Comparison of ENCODE assay signal across 24 mouse cellular contexts in the genomic region with DNA sequence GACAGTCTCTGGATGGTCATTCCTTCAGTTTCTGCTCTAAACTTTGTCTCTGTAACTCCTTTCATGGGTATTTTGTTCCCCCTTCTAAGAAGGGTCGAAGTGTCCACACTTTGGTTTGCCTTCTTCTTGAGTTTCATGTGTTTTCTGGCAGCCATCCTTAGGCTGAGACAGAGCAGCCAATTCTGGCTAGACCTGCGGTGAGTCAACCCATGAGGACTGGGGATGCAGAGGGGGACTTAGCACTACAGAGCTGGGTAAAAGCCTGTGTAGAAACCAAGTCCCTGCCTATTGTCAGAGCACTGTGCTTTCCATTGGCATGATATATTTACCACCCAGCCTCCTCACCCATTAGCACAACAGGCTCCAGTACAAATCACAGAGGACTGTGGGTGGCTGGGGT. TPM values are rescaled to one million over a fixed set of nuclear protein-coding genes. Genes with fewer than 3 reads are reported as not detected.
DNase-seq lines count a peak whose midpoint lies in the region; ATAC-seq and TF ChIP-seq lines count a peak whose summit lies in the region.
"Had no signal": no experiment of that assay in that cellular context is flagged by ENCODE, and none has a peak within 500 bp of the region (broad histone marks: within the 10 kb centered on the region; RNA-seq: fewer than 3 reads in every experiment).

No protein-coding gene starts in this region.

- peak; percentile 66; the same call in 1 of the 2 replicates for ATAC-seq in frontal cortex, adult (ENCODE audit: low TSS enrichment)
- ATAC-seq: activated CD4-positive, CD25-positive, alpha-beta regulatory T cell, adult 4 months; forebrain, embryonic 14.5 days; forebrain, embryonic 16.5 days; Patski had no signal

- no peak overlapping the region for H3K4me3 ChIP-seq in layer of hippocampus, adult 2 months
- H3K4me3 ChIP-seq: embryonic facial prominence, embryonic 10.5 days; embryonic facial prominence, embryonic 12.5 days; forebrain, embryonic 10.5 days; forebrain, embryonic 12.5 days had no signal

- H3K27ac ChIP-seq in layer of hippocampus, adult 2 months, result peak overlapping the region; percentile 28; the same call in 1 of the 2 replicates
- H3K27ac ChIP-seq: embryonic facial prominence, embryonic 10.5 days; embryonic facial prominence, embryonic 12.5 days; forebrain, embryonic 10.5 days; forebrain, embryonic 12.5 days had no signal

- no peak for TF ChIP-seq CTCF in layer of hippocampus, adult 2 months (conservative IDR thresholded peaks at IDR 0.05)

- DNase-seq in frontal cortex, postnatal 36 days (ENCODE audit: low spot score in 2 of 2), result no peak
- no peak for DNase-seq in layer of hippocampus, adult 2 months (ENCODE audit: low spot score in 2 of 2)
- no peak for DNase-seq in layer of hippocampus, postnatal 25 days (ENCODE audit: extremely low spot score in 1 of 2, low spot score in 1 of 2)
- DNase-seq in 3T3-L1 (ENCODE audit: low read depth, low spot score), result peak; percentile 44
- peak; percentile 39 for DNase-seq in brain, adult 2 months (ENCODE audit: low read depth, low spot score)
- no peak for DNase-seq in spleen, postnatal 14 days (ENCODE audit: low spot score in 2 of 2)
- no peak for DNase-seq in left cerebral cortex, postnatal 10 days (ENCODE audit: extremely low spot score in 1 of 2, low spot score in 2 of 2)
- DNase-seq: adrenal gland, adult 8-10 months; adrenal gland, postnatal 25 days; cerebellum, adult 11-12 months; cerebellum, adult 2 months; cerebellum, adult 9-10 months; cerebellum, postnatal 10 days; cerebellum, postnatal 25 days had no signal

- intact Hi-C loops in left cerebral cortex, postnatal 10 days (cut with DNase I), result no loop called here

RNA-seq across cellular contexts. Expression of a gene that starts 18.0 kb away (rescaled TPM):
- total RNA-seq in layer of hippocampus, adult 2 months (2021), result 10 to 100 TPM; 81.0 to 87.5 TPM
- total RNA-seq in layer of hippocampus, postnatal 25 days (2021), result 10 to 100 TPM; 66.7 to 79.9 TPM
- total RNA-seq in left cerebral cortex, postnatal 10 days (2021), result 10 to 100 TPM; 66.2 to 78.3 TPM

RNA-seq across cellular contexts. Expression of a gene that starts 41.9 kb away (rescaled TPM):
- total RNA-seq in layer of hippocampus, adult 2 months (2021), result under 1 TPM; 0.13 to 0.22 TPM
- total RNA-seq in layer of hippocampus, postnatal 25 days (2021), result under 1 TPM; 0.10 to 0.14 TPM
- under 1 TPM; 0.16 to 0.41 TPM for total RNA-seq in left cerebral cortex, postnatal 10 days (2021)

RNA-seq across cellular contexts. Expression of a gene that starts 42.9 kb away (rescaled TPM):
- total RNA-seq in layer of hippocampus, adult 2 months (2021), result not detected
- not detected for total RNA-seq in layer of hippocampus, postnatal 25 days (2021)
- not detected for total RNA-seq in left cerebral cortex, postnatal 10 days (2021)
- total RNA-seq: MEL had no signal

Comparison
In these comparisons a context has a peak if more than half of its experiments do, and no peak if none do; other contexts are left out.
1. DNase-seq: peak in 3T3-L1 (single experiment) and brain, adult 2 months (single experiment); none in frontal cortex, postnatal 36 days (0 of 2), layer of hippocampus, adult 2 months (0 of 2), layer of hippocampus, postnatal 25 days (0 of 2), spleen, postnatal 14 days (0 of 2) and left cerebral cortex, postnatal 10 days (0 of 2).